Mouse (Mus musculus): Measurements from ENCODE around the gene Fmnl3. TPM values are rescaled to one million over a fixed set of nuclear protein-coding genes. Genes with fewer than 3 reads are reported as not detected.

The Fmnl3 gene
- total and polyA plus RNA-seq, 3 experiments: 0.04 to 0.06 TPM; not detected in 1

GRCm38 (mm10) chr15:99358952-99359351 is 11.3 kb downstream of the Fmnl3 start:
- no peak for DNase-seq (ENCODE audit: low read depth, low spot score)
- TF ChIP-seq ETS1 (IDR thresholded peaks at IDR 0.05; ENCODE audit: low read depth, low read length) (no peak), RCOR1 (IDR thresholded peaks at IDR 0.05; ENCODE audit: low read depth, low read length) (no peak), CHD1 (IDR thresholded peaks at IDR 0.05; ENCODE audit: low read depth, low read length) (no peak), GATA1 (IDR thresholded peaks at IDR 0.05; ENCODE audit: low read depth, low read length) (no peak), JUND (IDR thresholded peaks at IDR 0.05; ENCODE audit: low read depth, low read length) (no peak), UBTF (IDR thresholded peaks at IDR 0.05; ENCODE audit: borderline replicate concordance, insufficient read depth, low read depth, low read length) (no peak), KAT2A (conservative IDR thresholded peaks at IDR 0.05; ENCODE audit: low read depth, low read length) (no peak), ELF1 (IDR thresholded peaks at IDR 0.05; ENCODE audit: low read depth, low read length) (no peak), RAD21 (IDR thresholded peaks at IDR 0.05; ENCODE audit: low read depth, low read length) (no peak), MYC (IDR thresholded peaks at IDR 0.05; ENCODE audit: low read depth, low read length) (no peak), TCF12 (IDR thresholded peaks at IDR 0.05; ENCODE audit: low read depth, low read length) (no peak), ZC3H11A (IDR thresholded peaks at IDR 0.05; ENCODE audit: low read depth, low read length) (no peak), SMC3 (IDR thresholded peaks at IDR 0.05; ENCODE audit: low read depth, low read length) (no peak), MXI1 (IDR thresholded peaks at IDR 0.05; ENCODE audit: low read depth, low read length) (no peak), POLR2A (IDR thresholded peaks at IDR 0.05; ENCODE audit: control insufficient read depth in 1 of 2, insufficient read depth in 1 of 2, low read depth in 1 of 2, low read length in 2 of 2, poor library complexity in 1 of 2) (no peak)
- H3K4me1 ChIP-seq (ENCODE audit: control insufficient read depth in 1 of 2, insufficient read depth in 2 of 2, low read length in 2 of 2): no peaks in the 10 kb centered on the region
- no peaks in the 10 kb centered on the region for H3K36me3 ChIP-seq (ENCODE audit: control insufficient read depth in 1 of 2, insufficient read depth in 2 of 2, low read length in 2 of 2)
- no peak overlapping the region for H3K9ac ChIP-seq (ENCODE audit: control insufficient read depth, low read depth, low read length, poor library complexity, severe bottlenecking)
- H3K27me3 ChIP-seq (ENCODE audit: control insufficient read depth in 1 of 2, insufficient read depth in 2 of 2, low read length in 2 of 2): peaks cover 44 to 85% of the 10 kb centered on the region in 2 experiments
- no peaks in the 10 kb centered on the region for H3K9me3 ChIP-seq (replicated peaks; ENCODE audit: insufficient read depth, low read length)
- H3K79me2 ChIP-seq (ENCODE audit: control insufficient read depth, insufficient read depth, low read length, poor library complexity): no peaks in the 10 kb centered on the region
- H3K27ac ChIP-seq (ENCODE audit: control insufficient read depth, low read depth, low read length): no peak overlapping the region
- H3K4me3 ChIP-seq (ENCODE audit: control insufficient read depth in 1 of 2, insufficient read depth in 1 of 2, low read depth in 2 of 2, low read length in 2 of 2): no peak overlapping the region

GRCm38 (mm10) chr15:99356462-99356861 is 13.8 kb downstream of the Fmnl3 start:
- Histone ChIP-seq H3K79me2 (ENCODE audit: control insufficient read depth, insufficient read depth, low read length, poor library complexity) (no peaks in the 10 kb centered on the region), H3K4me1 (ENCODE audit: control insufficient read depth in 1 of 2, insufficient read depth in 2 of 2, low read length in 2 of 2) (no peaks in the 10 kb centered on the region), H3K9ac (ENCODE audit: control insufficient read depth, low read depth, low read length, poor library complexity, severe bottlenecking) (no peak overlapping the region), H3K4me3 (ENCODE audit: control insufficient read depth in 1 of 2, insufficient read depth in 1 of 2, low read depth in 2 of 2, low read length in 2 of 2) (no peak overlapping the region), H3K27me3 (ENCODE audit: control insufficient read depth in 1 of 2, insufficient read depth in 2 of 2, low read length in 2 of 2) (peaks cover 55 to 84% of the 10 kb centered on the region in 2 experiments), H3K9me3 (replicated peaks; ENCODE audit: insufficient read depth, low read length) (no peaks in the 10 kb centered on the region), H3K27ac (ENCODE audit: control insufficient read depth, low read depth, low read length) (no peak overlapping the region), H3K36me3 (ENCODE audit: control insufficient read depth in 1 of 2, insufficient read depth in 2 of 2, low read length in 2 of 2) (no peaks in the 10 kb centered on the region)
- TF ChIP-seq ZNF384 (IDR thresholded peaks at IDR 0.05; ENCODE audit: low read depth, low read length) (no peak), RAD21 (IDR thresholded peaks at IDR 0.05; ENCODE audit: low read depth, low read length) (no peak), NELFE (IDR thresholded peaks at IDR 0.05; ENCODE audit: low read depth, low read length) (no peak), ZKSCAN1 (IDR thresholded peaks at IDR 0.05; ENCODE audit: low read depth, low read length) (no peak), CHD1 (IDR thresholded peaks at IDR 0.05; ENCODE audit: low read depth, low read length) (no peak), E2F4 (IDR thresholded peaks at IDR 0.05; ENCODE audit: borderline replicate concordance, low read depth, low read length) (no peak), ZC3H11A (IDR thresholded peaks at IDR 0.05; ENCODE audit: low read depth, low read length) (no peak), CTCF (IDR thresholded peaks at IDR 0.05 in 2 of 3, conservative IDR thresholded peaks at IDR 0.05 in 1 of 3; ENCODE audit: control insufficient read depth in 1 of 3, insufficient read depth in 1 of 3, low read depth in 2 of 3, low read length in 3 of 3, poor library complexity in 1 of 3, severe bottlenecking in 1 of 3) (no peak), MAX (IDR thresholded peaks at IDR 0.05; ENCODE audit: low read length) (no peak), UBTF (IDR thresholded peaks at IDR 0.05; ENCODE audit: borderline replicate concordance, insufficient read depth, low read depth, low read length) (no peak), MAZ (IDR thresholded peaks at IDR 0.05; ENCODE audit: low read depth, low read length) (no peak), MEF2A (IDR thresholded peaks at IDR 0.05; ENCODE audit: extremely low read depth, insufficient replicate concordance, low read depth, low read length, poor library complexity, severe bottlenecking) (no peak), MYC (IDR thresholded peaks at IDR 0.05; ENCODE audit: low read depth, low read length) (no peak), TBP (IDR thresholded peaks at IDR 0.05; ENCODE audit: low read depth, low read length) (no peak), SMC3 (IDR thresholded peaks at IDR 0.05; ENCODE audit: low read depth, low read length) (no peak), MAFK (IDR thresholded peaks at IDR 0.05; ENCODE audit: borderline replicate concordance, low read depth, low read length) (no peak)
- DNase-seq (ENCODE audit: low read depth, low spot score): no peak
